Comparison of ENCODE assay signal across 13 mouse cellular contexts in the genomic region with DNA sequence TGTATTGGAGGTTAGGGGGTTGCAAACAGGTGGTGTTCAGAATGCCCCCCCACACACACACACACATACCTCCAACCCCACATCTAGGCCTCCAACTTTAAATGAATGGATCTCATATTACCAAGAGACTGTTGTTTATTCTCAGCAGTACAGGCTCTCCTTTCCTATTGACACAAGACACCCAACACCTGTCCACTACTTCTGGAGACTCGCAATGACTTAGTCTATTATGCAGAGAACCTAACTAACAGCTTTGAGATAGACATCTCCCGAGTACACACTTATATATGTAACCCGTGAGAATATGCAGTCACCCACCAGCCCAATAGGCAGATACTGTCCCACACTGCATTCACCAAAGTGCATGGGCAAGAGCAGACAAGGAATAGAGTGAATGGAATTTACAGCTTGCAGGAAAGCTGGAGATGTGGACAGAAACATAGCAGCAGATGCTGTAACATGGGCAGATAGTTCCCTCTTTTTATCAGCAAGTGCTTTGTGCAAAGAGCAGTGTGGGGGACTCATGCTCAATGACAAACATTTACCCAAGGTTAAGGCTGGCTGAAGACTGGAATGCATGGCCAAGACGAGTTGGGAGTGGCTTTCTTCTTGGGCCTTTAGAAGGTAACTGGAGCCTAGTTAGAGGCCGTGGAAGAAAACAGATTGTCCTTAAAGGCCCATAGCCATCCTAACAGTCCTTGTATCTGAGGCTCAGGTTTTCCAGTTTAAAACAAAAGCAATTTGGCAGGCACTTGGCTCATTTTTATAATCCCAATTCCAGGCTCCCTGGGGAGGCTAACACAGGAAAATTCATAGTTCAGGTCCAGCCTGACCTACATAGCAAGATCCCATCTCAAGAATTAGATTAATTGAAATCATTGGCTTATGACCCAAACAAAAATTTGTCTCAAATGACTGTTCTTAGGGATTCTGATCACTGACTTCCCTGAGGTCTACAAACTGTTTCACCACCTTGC.
DNase-seq lines count a peak whose midpoint lies in the region; TF ChIP-seq lines count a peak whose summit lies in the region.
"Had no signal": no experiment of that assay in that cellular context is flagged by ENCODE, and none has a peak within 500 bp of the region (broad histone marks: within the 10 kb centered on the region; RNA-seq: fewer than 3 reads in every experiment).

No protein-coding gene starts in this region.

- DNase-seq in adrenal gland, adult 8-10 months: peak; percentile 46
- DNase-seq in adrenal gland, adult 18-20 months (ENCODE audit: low spot score in 2 of 2): no peak
- peak; percentile 18 for DNase-seq in kidney, adult 18-20 months
- DNase-seq in kidney, postnatal 14 days: no peak
- no peak for DNase-seq in testis, postnatal 10 days (ENCODE audit: low spot score)
- DNase-seq in right cerebral cortex, postnatal 4 days: no peak
- DNase-seq in frontal cortex, postnatal 25 days (ENCODE audit: low spot score in 2 of 2): no peak
- DNase-seq: adrenal gland, postnatal 36 days; cerebellum, adult 11 months; liver, postnatal 0 days had no signal

- peaks cover 12% of the 10 kb centered on the region for H3K4me1 ChIP-seq in testis, adult 2 months (ENCODE audit: control insufficient read depth, insufficient read depth, low read length)

- H3K36me3 ChIP-seq in testis, adult 2 months (ENCODE audit: control insufficient read depth, insufficient read depth, low read length): no peaks in the 10 kb centered on the region
- H3K36me3 ChIP-seq: forebrain, embryonic 15.5 days; hindbrain, embryonic 13.5 days had no signal

- no peak for TF ChIP-seq CTCF in testis, adult 2 months (IDR thresholded peaks at IDR 0.05; ENCODE audit: control insufficient read depth, insufficient read depth, insufficient replicate concordance, low read depth, low read length)

- no peak overlapping the region for H3K4me3 ChIP-seq in testis, adult 2 months (ENCODE audit: control insufficient read depth, low read depth, low read length)
- H3K4me3 ChIP-seq: forebrain, embryonic 15.5 days; hindbrain, embryonic 13.5 days had no signal

- H3K27ac ChIP-seq in testis, adult 2 months (ENCODE audit: control insufficient read depth, insufficient read depth, low read depth, low read length): peak overlapping the region; percentile 69
- H3K27ac ChIP-seq: forebrain, embryonic 15.5 days; hindbrain, embryonic 13.5 days had no signal

- H3K27me3 ChIP-seq in testis, adult 2 months (ENCODE audit: control insufficient read depth, insufficient read depth, low read length): no peaks in the 10 kb centered on the region; the same call in 1 of the 2 replicates
- H3K27me3 ChIP-seq: forebrain, embryonic 15.5 days had no signal

- TF ChIP-seq POLR2A in testis, adult 2 months (IDR thresholded peaks at IDR 0.05; ENCODE audit: control insufficient read depth, low read depth, low read length): no peak

Comparison
In these comparisons a context has a peak if more than half of its experiments do, and no peak if none do; other contexts are left out.
1. DNase-seq: peak in adrenal gland, adult 8-10 months (single experiment) and kidney, adult 18-20 months (single experiment); none in adrenal gland, adult 18-20 months (0 of 2), kidney, postnatal 14 days (single experiment), testis, postnatal 10 days (single experiment), right cerebral cortex, postnatal 4 days (single experiment) and frontal cortex, postnatal 25 days (0 of 2).